Mouse (Mus musculus) yolk sac, embryonic 10.5 days (tissue): ENCODE measurements around the gene Itgb5.

Experiments
- DNase-seq: peaks from one replicate; pipeline ENCODE4 v3.0.0-alpha.2; 2017; ENCODE audit warnings: low spot score

Itgb5 gene

DNA sequence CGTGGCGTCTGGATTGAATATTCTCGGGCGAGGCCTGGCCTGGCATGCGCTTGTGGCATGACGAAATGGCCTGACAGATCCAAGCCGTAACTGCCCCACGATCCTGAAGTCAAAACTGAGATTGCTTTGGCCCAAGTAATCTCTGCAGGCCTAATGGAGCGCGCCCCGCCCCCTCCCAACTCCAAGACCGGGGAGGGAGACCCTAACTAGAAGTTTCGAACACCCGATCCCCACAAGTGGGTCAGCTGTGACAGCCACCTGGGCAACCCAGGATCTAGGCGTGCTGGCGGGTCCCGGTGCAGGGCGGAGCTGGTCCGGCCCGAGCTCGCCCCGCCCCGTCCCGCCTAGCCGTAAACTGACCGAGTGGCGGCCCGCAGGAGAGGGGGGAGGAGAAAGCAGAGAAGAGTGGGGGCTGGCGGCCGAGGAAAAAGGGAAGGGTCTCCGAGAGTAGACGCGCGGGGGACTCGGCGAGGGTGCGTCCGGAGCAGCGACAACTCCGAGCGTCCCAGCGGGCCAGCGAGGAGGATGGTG lies at the start of gene Itgb5:
Itgb5 (plus strand) TSS at position 365 of the 531 bp plus-strand sequence.
- DNase-seq, result peak; percentile 84

DNA sequence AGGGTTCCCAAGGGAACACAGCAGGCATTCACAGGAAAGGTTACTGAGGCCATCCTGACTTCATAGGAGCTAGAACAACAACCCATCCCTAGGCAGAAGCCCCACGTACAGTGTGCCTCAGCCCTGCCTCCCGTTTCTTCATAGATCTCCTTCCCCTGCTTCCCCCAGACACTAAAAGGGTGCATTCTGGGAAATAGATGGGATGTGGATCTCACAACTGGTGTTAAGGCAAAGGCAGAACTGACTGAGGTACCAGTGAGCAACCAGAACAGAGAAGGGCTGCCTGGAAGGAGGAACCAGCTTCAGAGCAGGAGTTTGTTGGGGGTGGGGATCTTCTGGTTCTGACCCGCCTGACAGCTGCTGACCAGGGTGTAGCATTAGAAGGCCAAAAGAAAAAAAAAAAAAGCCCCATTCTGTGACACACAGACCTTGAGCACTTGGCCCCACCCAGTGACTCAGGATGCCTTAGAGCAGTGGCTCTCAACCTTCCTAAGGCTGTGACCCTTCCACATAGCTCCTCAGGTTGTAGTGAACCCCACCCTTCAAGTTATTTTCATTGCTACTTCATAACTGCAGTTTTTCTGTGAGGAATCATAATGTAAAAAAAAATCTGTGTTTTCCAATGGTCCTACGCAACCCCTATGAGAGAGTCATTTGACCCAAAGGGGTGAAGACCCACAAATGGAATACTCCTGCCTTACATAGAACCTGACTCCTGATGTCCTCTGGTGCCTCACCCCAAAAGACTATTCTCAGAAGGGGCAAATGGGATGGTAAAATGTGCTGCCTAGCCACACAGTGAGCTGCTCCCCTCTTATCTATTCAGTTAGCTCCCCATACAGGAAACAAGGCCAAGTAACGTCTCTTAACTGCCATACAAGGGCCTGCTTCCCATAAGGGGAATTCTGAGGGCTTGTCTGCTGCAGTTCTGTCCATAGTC lies 47.4 kb upstream of the Itgb5 start:
- no peak for DNase-seq

DNA sequence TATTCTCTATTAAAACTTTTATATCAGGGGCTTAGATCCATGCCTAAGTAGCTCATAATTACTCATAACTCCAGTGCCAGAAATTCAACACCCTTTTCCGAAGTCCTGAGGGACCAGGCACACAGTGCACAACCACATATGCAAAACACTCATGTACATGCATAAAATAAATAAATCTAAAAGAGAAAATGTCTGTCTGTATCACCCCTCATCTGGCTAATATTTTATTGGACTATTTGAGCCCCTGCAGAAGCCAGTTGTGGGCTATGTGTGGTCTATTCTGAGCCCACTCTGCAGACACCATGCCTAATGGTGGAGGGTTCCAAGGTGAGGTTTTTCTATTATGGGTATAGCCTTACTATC lies 46.8 kb upstream of the Itgb5 start:
- DNase-seq, result no peak

DNA sequence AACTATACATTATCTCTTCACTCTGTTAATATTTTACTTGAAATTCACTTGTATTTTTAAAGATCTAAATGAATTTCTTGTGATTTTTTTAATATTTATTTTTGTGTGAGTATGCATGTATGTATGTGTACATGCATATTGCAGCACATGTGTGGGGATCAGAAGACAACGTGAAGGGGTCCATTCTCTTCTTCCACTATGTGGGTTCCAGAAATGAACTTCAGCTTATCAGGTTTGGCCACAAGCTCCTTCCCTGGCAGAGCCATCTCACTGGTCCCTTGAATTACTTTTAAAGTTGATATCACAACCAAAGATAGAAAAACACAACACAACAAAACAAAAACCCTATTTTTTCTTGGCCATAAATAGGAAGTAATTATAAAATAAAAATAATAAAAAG lies 44.9 kb upstream of the Itgb5 start:
- DNase-seq, result no peak

- DNase-seq, result no peak
Measured at GRCm38 (mm10) chr16:33785092-33785704, 44.3 kb upstream of the Itgb5 start.

GRCm38 (mm10) chr16:33786657-33787390 lies 42.6 kb upstream of the Itgb5 start:
- DNase-seq, result peak; percentile 48

GRCm38 (mm10) chr16:33793846-33794791 lies 35.3 kb upstream of the Itgb5 start, which contains the start of gene Muc13:
Gene Muc13 (plus strand): TSS chr16:33794037.
- DNase-seq, result peak; percentile 82

DNA sequence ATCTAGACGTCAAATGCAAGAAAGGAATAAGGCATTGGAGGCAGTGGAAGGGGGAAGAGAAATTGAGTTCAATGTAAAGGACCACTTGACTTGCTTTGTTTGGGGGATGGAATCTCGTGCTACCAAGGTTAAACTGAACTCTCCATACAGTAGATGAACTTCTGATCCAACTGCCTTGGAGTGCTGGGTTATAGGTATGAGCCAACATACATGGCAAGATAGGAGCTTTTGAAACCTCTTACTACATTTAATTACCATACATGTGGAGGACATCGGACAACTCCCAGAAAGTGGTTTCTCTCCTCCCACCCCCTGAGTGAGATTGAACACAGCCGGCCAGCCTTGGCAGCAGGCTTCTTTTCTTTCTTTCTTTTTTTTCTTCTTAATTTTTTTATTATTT lies 34.4 kb upstream of the Itgb5 start:
- no peak for DNase-seq

GRCm38 (mm10) chr16:33795887-33796286 lies 33.6 kb upstream of the Itgb5 start:
- no peak for DNase-seq

GRCm38 (mm10) chr16:33796756-33797155 lies 32.7 kb upstream of the Itgb5 start:
- no peak for DNase-seq

DNA sequence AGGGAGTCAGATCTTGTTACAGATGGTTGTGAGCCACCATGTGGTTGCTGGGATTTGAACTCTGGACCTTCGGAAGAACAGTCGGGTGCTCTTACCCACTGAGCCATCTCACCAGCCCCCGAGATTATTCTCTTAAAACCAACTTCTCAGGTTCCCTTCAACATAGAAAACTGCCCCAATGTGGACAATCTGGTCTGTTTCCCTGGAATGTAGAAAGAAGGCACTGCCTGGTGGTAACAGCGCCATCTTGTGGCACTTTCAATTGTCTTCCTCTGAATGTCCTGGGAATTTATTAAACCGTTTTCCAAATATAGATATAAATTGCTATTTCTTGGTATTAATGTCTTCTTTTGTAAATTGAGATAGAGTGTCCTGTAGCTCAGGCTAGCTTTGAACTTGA lies 31.6 kb upstream of the Itgb5 start:
- DNase-seq, result peak; percentile 35

DNA sequence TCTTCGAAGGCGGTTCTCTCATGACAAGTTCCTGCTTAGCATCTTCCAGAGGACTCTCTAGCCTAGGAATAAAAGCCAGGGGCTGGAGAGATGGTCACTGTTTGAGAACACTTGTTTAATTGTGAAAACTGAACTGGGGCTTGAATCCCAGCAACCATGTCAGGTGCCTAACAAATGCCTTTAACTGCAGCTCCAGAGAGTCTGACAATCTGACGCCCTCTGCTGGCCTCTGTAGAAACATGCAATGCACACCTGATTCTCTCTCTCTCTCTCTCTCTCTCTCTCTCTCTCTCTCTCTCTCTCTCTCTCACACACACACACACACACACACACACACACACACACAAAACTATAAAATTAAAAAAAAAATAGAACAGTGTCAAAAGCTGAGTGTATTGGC lies 19.5 kb upstream of the Itgb5 start:
- no peak for DNase-seq

- no peak for DNase-seq
Measured at GRCm38 (mm10) chr16:33818413-33819165, 10.9 kb upstream of the Itgb5 start.

DNA sequence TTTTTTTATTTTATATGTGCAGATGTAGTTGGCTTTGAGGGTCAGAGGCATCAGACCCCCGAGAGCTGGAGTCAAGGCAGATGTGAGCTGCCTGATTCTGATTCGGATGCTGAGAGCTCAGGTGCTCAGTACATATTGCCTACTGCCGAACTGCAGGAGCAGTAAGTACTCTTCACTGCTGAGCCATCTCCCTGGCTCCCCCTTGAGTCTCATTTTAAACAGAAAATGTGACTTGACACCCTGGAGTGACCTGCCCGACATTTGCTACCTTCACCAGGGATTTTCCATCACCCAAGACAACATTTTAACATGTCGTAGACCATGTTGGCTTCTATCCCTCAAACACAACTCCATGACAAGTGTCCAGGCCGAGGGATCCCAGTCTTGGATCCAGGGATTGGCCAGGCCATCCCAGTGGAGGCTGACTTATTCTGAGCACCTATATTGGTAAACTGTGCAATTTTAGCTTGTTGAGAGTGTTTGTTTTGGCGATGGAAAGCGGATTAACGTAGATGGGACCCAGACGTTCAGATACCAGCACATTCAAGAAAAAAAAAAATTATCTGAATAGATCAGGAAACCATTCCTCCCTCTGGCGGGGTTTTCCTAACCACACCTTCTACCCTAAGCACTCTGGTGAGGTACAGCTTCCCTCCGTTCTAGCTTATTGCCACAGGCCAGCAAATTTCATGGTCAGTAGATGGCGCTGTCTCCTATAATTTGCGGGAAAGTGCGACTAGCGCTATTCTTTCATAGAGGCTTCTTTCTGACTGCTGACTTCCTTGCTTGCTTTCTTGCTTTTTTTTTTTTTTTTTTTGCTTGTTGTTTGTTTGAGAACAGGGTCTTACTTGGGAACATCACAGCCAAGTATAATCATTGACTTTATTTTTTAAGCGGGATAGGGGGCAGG lies 8.9 kb upstream of the Itgb5 start:
- peak; percentile 76 for DNase-seq

DNA sequence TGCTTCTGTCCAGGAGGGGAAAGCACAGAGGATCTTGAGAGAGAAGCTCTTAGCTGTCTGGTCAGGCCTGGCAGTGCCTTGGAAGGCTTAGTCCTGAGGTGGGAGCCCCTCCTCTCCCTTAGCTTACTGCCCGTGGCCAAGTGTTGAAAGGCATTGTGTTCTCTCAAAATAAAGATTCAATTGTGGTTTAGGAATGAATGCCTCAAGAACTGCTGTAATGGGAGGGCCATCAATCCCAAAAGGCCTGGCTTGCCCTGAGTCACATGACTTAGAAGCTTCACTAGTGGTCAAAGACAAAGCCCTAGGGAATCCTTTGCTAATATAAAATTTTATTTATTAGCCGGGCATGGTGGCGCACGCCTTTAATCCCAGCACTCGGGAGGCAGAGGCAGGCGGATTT lies 4.9 kb upstream of the Itgb5 start:
- no peak for DNase-seq

DNA sequence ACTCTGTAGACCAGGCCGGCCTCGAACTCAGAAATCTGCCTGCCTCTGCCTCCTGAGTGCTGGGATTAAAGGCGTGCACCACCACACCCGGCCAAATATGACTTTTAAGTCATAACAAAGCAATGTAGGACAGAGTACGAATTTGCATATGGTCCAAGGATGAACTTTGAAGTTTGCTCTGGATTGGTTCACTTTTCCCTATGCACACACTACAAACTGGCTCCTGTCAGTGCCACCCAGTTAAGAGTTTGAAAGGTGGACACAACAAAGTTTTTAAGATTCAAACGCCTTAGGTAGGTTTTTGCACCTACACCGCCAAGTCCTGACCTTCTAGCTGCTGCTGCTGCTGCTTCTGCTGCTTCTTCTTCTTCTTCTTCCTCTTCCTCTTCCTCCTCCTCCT lies 969 bp upstream of the Itgb5 start:
- DNase-seq, result no peak

DNA sequence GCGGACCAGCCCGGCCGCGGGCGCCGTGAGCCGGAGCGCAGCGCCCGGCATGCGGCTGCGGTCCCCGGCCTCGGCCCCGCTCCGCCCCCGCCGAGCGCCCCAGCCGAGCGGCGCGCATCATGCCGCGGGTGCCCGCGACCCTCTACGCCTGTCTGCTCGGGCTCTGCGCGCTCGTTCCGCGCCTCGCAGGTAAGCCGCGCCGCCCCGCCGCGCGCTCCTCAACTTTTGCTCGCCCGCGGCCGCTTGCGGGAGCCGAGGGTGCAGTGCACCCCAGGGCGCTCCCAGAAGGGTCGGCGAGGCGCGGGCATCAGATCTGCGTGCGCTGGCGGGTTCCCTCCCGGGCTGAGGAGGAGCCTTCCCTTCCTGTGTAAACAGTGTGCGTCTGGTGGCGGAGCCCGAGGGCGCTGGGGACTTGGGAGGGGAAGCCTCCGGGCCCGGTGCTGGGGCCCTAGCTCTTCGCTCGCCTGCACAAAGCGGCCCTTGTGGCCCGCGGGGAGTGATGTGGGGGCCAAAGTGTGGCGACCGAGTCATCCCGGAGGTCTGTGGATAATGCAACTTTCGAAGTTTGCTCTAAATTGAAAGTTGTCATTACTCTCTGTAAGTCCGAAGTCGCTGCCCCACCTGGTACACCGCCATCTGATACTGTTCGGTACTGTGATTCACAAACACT lies 512 bp downstream of the Itgb5 start:
- DNase-seq, result peak; percentile 67

GRCm38 (mm10) chr16:33830512-33831105 lies 1.1 kb downstream of the Itgb5 start:
- DNase-seq, result no peak

GRCm38 (mm10) chr16:33832057-33832456 lies 2.6 kb downstream of the Itgb5 start:
- DNase-seq, result no peak
